16 mouse cellular contexts compared by ENCODE assay signal in genomic region chr2:103652121-103652520, GRCm38 (mm10).
DNase-seq lines count a peak whose midpoint lies in the region.
"Had no signal": no experiment of that assay in that cellular context is flagged by ENCODE, and none has a peak within 500 bp of the region (broad histone marks: within the 10 kb centered on the region; RNA-seq: fewer than 3 reads in every experiment).

No protein-coding gene starts in this region.

- DNase-seq in spleen, postnatal 36 days (ENCODE audit: low spot score in 2 of 2), result peak; percentile 20 to 43
- DNase-seq in spleen, postnatal 4 days (ENCODE audit: low spot score in 2 of 2), result no peak
- DNase-seq in T-cell, adult 2 months (ENCODE audit: low spot score), result peak; percentile 50
- peak; percentile 78 for DNase-seq in thymus, postnatal 0 days (ENCODE audit: low spot score)
- no peak for DNase-seq in layer of hippocampus, postnatal 25 days (ENCODE audit: extremely low spot score in 1 of 2, low spot score in 1 of 2)
- DNase-seq in kidney, adult 9 months, result no peak
- no peak for DNase-seq in B cell, adult 2 months
- DNase-seq: adrenal gland, postnatal 25 days; cerebellum, adult 18-20 months; cerebellum, postnatal 10 days; gastrocnemius, postnatal 25 days; heart, adult 11 months; kidney, adult 18-20 months; kidney, postnatal 36 days; lung, postnatal 4 days; right cerebral cortex, postnatal 4 days had no signal

Comparison
In these comparisons a context has a peak if more than half of its experiments do, and no peak if none do; other contexts are left out.
1. DNase-seq: peak in spleen, postnatal 36 days (2 of 2), T-cell, adult 2 months (single experiment) and thymus, postnatal 0 days (single experiment); none in spleen, postnatal 4 days (0 of 2), layer of hippocampus, postnatal 25 days (0 of 2), kidney, adult 9 months (single experiment) and B cell, adult 2 months (0 of 2).